Mouse (Mus musculus) CD4-positive, CD25-positive, alpha-beta regulatory T cell, adult 2 months (primary cell): ENCODE data around the gene 1700011L22Rik.

Source experiments
- DNase-seq: peaks from one replicate; pipeline ENCODE4 v3.0.0-alpha.2; 2012; ENCODE audit warnings: low read depth, low spot score

Gene 1700011L22Rik

GRCm38 (mm10) chr8:79173606-79174005 lies 74.8 kb downstream of the 1700011L22Rik start:
- DNase-seq, result no peak

DNA sequence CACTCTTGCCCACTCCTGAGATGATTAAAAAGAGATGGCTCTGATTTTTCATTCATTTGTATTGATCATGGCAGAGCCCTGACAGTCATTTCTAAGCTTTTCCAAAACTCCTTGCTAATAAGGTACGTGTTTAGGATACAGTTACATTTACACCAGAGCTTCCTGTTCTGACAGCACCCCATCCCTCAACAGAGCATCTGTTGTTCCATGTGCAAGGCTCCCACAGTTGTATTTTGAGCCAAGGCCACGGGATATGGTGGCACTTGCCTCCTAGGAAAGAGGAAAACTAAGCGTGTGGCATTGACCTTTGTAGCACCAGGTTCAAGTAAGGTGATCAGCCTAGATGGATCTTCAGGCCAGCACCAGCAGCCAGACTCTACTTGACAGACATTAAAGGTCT lies 83.1 kb downstream of the 1700011L22Rik start:
- no peak for DNase-seq

DNA sequence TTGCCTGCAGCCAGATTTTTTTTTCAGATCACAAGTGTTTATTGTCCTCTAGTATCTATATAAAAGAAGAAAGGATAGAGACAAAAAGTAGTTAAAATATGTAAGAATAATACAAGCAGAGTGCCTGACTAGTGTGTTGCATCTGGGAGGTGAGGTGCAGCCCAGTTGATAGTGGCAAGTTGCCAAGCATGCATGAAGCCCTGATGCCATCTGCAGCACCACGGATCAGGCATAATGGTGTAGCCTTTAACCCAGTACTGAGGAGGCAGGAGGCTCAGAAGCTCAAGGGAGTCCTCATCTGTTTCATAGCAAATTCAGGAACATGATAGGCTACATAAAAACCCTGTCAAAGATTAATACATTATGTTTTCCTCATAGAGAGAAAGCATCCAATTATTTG lies 84.0 kb downstream of the 1700011L22Rik start:
- no peak for DNase-seq

DNA sequence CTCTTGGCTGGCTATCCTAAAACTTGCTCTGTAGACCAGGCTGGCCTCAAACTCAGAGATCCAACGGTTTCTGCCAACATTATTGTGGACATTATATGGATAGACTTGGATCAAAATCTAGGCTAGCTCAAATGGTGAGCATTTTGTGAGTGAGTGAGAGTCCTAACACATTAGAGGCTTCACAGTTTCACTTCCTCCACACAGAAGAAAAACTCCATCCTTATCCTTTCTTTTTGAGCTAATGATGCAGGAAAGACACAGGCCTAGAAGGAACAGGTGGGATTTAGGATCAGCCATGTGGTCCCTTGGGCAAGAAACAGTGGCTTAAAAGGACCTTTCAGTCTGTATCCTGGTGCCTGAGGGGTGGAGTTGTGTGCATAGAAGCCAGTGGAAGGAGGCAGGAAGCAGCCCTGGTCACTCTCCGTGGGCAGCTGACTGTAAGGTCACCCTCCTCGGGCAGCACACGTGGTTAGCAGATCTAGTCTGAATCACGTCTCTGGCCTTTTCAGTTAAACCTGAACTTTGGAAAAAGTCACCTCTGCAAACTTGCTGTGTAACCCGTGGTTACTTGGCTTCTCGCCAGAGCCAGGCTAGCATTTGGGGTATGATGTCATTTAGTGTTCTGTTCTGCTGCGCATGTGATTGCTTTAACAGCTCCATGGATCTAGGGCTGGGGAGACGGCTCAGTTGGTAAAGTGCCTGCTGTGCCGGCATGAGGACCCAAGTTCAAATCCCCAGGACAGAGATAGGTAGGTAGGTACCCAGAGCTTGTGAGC lies 85.6 kb downstream of the 1700011L22Rik start:
- peak; percentile 62 for DNase-seq

- DNase-seq, result peak; percentile 72
Measured at GRCm38 (mm10) chr8:79161172-79161778, 87.1 kb downstream of the 1700011L22Rik start.
